Mouse (Mus musculus): ENCODE data around the gene Tst.

DNA sequence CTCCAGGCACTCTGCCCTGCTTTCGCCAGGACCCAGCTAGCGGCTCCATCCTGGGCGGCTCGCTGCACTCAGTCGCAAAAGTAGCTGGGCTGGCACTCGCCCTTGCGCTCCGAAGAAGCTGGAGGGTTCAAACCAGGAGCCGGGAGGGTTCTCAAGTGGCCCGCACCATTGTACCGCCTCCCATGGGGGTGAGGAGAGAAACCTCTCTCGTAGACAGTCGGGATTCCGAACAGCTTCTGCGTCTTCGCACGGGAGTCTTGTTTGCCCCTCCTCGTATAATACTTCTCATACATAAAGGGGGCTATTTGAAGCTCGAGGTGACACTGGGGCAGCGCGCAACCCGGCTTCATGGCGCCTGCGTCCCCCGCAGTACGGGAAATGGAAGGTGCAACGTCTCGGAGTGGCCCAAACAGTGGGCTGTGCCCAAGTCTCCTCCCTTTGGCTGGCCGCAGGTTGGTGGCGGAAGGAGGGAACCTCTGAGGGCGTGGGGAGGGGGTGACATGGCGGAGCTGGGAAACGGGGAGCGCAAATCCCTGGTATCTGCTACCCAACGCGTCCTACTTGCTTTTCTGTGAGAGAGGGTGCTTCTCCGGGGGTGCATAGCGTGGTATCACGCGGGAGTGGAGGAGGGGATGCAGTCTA is 707 bp upstream of the Tst start, which contains the start of gene Mpst:
- peak; percentile 55 for TF ChIP-seq POLR2A (IDR thresholded peaks at IDR 0.05; ENCODE audit: low read depth, low read length)
- no peak for TF ChIP-seq CTCF (conservative IDR thresholded peaks at IDR 0.05; ENCODE audit: insufficient read depth, insufficient read length, low read depth, low read length)

All from kidney, adult 2 months (tissue).